In genomic region chr3:134235491-134236413, GRCm38 (mm10) we compare ENCODE assay signal across 7 mouse cellular contexts. TPM values are rescaled to one million over a fixed set of nuclear protein-coding genes. Genes with fewer than 3 reads are reported as not detected.
DNase-seq lines count a peak whose midpoint lies in the region; ATAC-seq lines count a peak whose summit lies in the region.

No protein-coding gene starts in this region.

- peak; percentile 88 for DNase-seq in adrenal gland, postnatal 14 days
- peak; percentile 92 for DNase-seq in embryo, embryonic 10 days (ENCODE audit: low spot score)
- DNase-seq in gastrocnemius, postnatal 36 days = peak; percentile 31 to 41
- DNase-seq in intestine, embryonic 14.5 days (ENCODE audit: low spot score) = peak; percentile 88
- DNase-seq in left cerebral cortex, postnatal 14 days (ENCODE audit: low spot score in 2 of 2) = peak; percentile 57 to 68
- peak; percentile 71 for DNase-seq in right cerebral cortex, postnatal 14 days

- no peaks in the 10 kb centered on the region for H3K9me3 ChIP-seq in intestine, embryonic 14.5 days (ENCODE audit: control insufficient read depth, low read length)
- H3K9me3 ChIP-seq in megakaryocyte, embryonic 14.5 days = no peaks in the 10 kb centered on the region

- H3K27ac ChIP-seq in intestine, embryonic 14.5 days (ENCODE audit: low read depth) = peak overlapping the region; percentile 79

- intact Hi-C loops in gastrocnemius, postnatal 36 days (cut with DNase I) = no loop called here
- intact Hi-C loops in left cerebral cortex, postnatal 14 days (cut with DNase I) = loop anchor here (5.0 kb wide), 2 partner anchors 142 to 358 kb away; no protein-coding TSS in a partner anchor

- H3K4me1 ChIP-seq in intestine, embryonic 14.5 days (replicated peaks; ENCODE audit: control insufficient read depth, insufficient read depth, low read length) = peaks cover 10% of the 10 kb centered on the region; the same call in 1 of the 2 replicates
- H3K4me1 ChIP-seq in megakaryocyte, embryonic 14.5 days = peaks cover 38% of the 10 kb centered on the region

- peak overlapping the region; percentile 60 for H3K9ac ChIP-seq in intestine, embryonic 14.5 days (ENCODE audit: low read length)

- H3K4me3 ChIP-seq in intestine, embryonic 14.5 days (ENCODE audit: low read depth, low read length) = peak overlapping the region; percentile 52
- H3K4me3 ChIP-seq in megakaryocyte, embryonic 14.5 days (replicated peaks) = peak overlapping the region; percentile 91

- ATAC-seq in intestine, embryonic 14.5 days (replicated peaks; ENCODE audit: low FRiP score, low TSS enrichment, low read depth) = peak; percentile 72

- 2% methylated on average over 38 of the region's 55 CpGs for WGBS in intestine, embryonic 14.5 days

- H3K36me3 ChIP-seq in intestine, embryonic 14.5 days (ENCODE audit: control insufficient read depth, insufficient read depth, low read length) = no peaks in the 10 kb centered on the region
- H3K36me3 ChIP-seq in megakaryocyte, embryonic 14.5 days (replicated peaks; ENCODE audit: low read length) = no peaks in the 10 kb centered on the region

- H3K27me3 ChIP-seq in intestine, embryonic 14.5 days (replicated peaks; ENCODE audit: control insufficient read depth, insufficient read depth, low read length) = no peaks in the 10 kb centered on the region
- H3K27me3 ChIP-seq in megakaryocyte, embryonic 14.5 days (replicated peaks) = peaks cover 56% of the 10 kb centered on the region

- peak overlapping the region; percentile 77 for H3K4me2 ChIP-seq in intestine, embryonic 14.5 days (ENCODE audit: low read length)

RNA-seq across cellular contexts. Expression of gene Cxxc4, which starts 0.5 kb away (rescaled TPM):
- total RNA-seq in adrenal gland, postnatal 14 days (2021) = 5.8 and 8.0 TPM in 2 replicates
- total RNA-seq in gastrocnemius, postnatal 36 days (2021) = under 1 TPM; 0.49 to 0.59 TPM
- polyA plus RNA-seq in intestine, embryonic 14.5 days (2014; fragmentation: Nextera tagmentation; extraction: Ambion mirVana) = 3.7 and 4.3 TPM in 2 replicates
- 10 to 100 TPM; 29.1 to 30.6 TPM for total RNA-seq in left cerebral cortex, postnatal 14 days (2021)
- 0.12 TPM in 1 of 2 replicates, not detected in the other for polyA plus RNA-seq in megakaryocyte, embryonic 14.5 days (2012; ENCODE audit: insufficient read depth, low replicate concordance)

Comparison
In these comparisons a context has a peak if more than half of its experiments do, and no peak if none do; other contexts are left out.
1. Peak in every context shown above with its lines: DNase-seq, ATAC-seq, H3K4me3 ChIP-seq and H3K27ac ChIP-seq.
2. DNase-seq: peak in every context shown above with its lines; median percentile 92 in embryo, embryonic 10 days; 88 in adrenal gland, postnatal 14 days; 88 in intestine, embryonic 14.5 days; 71 in right cerebral cortex, postnatal 14 days; 62 in left cerebral cortex, postnatal 14 days; 36 in gastrocnemius, postnatal 36 days.